Mouse (Mus musculus) lung, adult 2 months (tissue): ENCODE data around the gene Dclre1b. TPM values are rescaled to one million over a fixed set of nuclear protein-coding genes. Genes with fewer than 3 reads are reported as not detected.
A peak's percentile ranks its signal among the peaks of the same experiment; 100 is the strongest.
"Not testable (repeated sequence)": the region's sequence is repeated elsewhere in the genome, so short reads cannot be mapped to it uniquely, and the experiment has no call there.

Source experiments
- DNase-seq: peaks from one replicate; pipeline ENCODE4 v3.0.0; 2022
- H3K4me1 ChIP-seq: fragments of 200-500 bp; 2 replicates; pipeline ENCODE4 v1.6.1; 2011; ENCODE audit warnings: low read length; ENCODE audit not compliant: control insufficient read depth, insufficient read depth
- H3K4me3 ChIP-seq: fragments of 200-500 bp; replicated peaks from 2 replicates; pipeline ENCODE3; 2011; ENCODE audit warnings: low read depth, mild to moderate bottlenecking, control low read depth, low read length; ENCODE audit errors: extremely low read depth
- CTCF ChIP-seq: fragments of 200-500 bp; IDR thresholded peaks from 2 replicates; pipeline ENCODE4 v1.5.1; 2011; ENCODE audit warnings: mild to moderate bottlenecking, low read length, control low read depth; ENCODE audit not compliant: insufficient read depth
- POLR2A ChIP-seq: fragments of 200-500 bp; IDR thresholded peaks from 2 replicates; pipeline ENCODE4 v1.6.1; 2011; ENCODE audit warnings: low read depth, mild to moderate bottlenecking, control low read depth, low read length, borderline replicate concordance; ENCODE audit errors: extremely low read depth
- WGBS: fragments of 180-500 bp; shearing (Covaris S2); methylation state at CpG from one replicate; pipeline ENCODE4 v1.1.7; 2018; 5-methylcytosine and 5-hydroxymethylcytosine counted together
- polyA plus RNA-seq: library from polyadenylated mRNA; depleted of rRNA; stranded (reverse); fragments of >200 nt; gene quantifications from 2 replicates; pipeline ENCODE4 v1.2.3, GENCODE M21; 2012

The Dclre1b gene
- polyA plus RNA-seq, 1 experiment = 14.0 TPM

- TF ChIP-seq CTCF (no peak), POLR2A (no peak; the same call in 1 of the 2 replicates)
- WGBS = under 1% methylated on average over 14 of the region's 14 CpGs
- Histone ChIP-seq H3K4me3 (peak overlapping the region; percentile 79), H3K4me1 (no peaks in the 10 kb centered on the region; the same call in 1 of the 2 replicates)
- no peak for DNase-seq
Measured at GRCm38 (mm10) chr3:103809799-103810150, 531 bp upstream of the Dclre1b start.

- TF ChIP-seq POLR2A = no peak
- TF ChIP-seq CTCF = no peak
- WGBS = 71% methylated on average over 1 of the region's 1 CpGs
- DNase-seq = no peak
- H3K4me3 ChIP-seq = no peak overlapping the region
- H3K4me1 ChIP-seq = peaks cover 13% of the 10 kb centered on the region
Measured at GRCm38 (mm10) chr3:103805671-103806070, 3.6 kb downstream of the Dclre1b start.

GRCm38 (mm10) chr3:103802861-103803260 lies 6.4 kb downstream of the Dclre1b start:
- Histone ChIP-seq H3K4me3 (no peak overlapping the region), H3K4me1 (peaks cover 13% of the 10 kb centered on the region)
- TF ChIP-seq POLR2A (no peak), CTCF (no peak)
- DNase-seq = no peak
- WGBS = 64% methylated on average over 8 of the region's 8 CpGs

GRCm38 (mm10) chr3:103801631-103802531 lies 7.4 kb downstream of the Dclre1b start:
- TF ChIP-seq POLR2A (peak; percentile 35; the same call in 1 of the 2 replicates), CTCF (no peak)
- no peak overlapping the region for H3K4me3 ChIP-seq
- WGBS = 2% methylated on average over 10 of the region's 10 CpGs
- peaks cover 13% of the 10 kb centered on the region for H3K4me1 ChIP-seq
- peak; percentile 70 for DNase-seq

GRCm38 (mm10) chr3:103799507-103799906 lies 9.7 kb downstream of the Dclre1b start:
- H3K4me3 ChIP-seq = no peak overlapping the region
- H3K4me1 ChIP-seq = peaks cover 13% of the 10 kb centered on the region
- TF ChIP-seq POLR2A = no peak
- TF ChIP-seq CTCF = no peak
- no peak for DNase-seq
- WGBS = 76% methylated on average over 2 of the region's 2 CpGs

GRCm38 (mm10) chr3:103796389-103796788 lies 12.9 kb downstream of the Dclre1b start:
- Histone ChIP-seq H3K4me3 (no peak overlapping the region), H3K4me1 (peaks cover 2% of the 10 kb centered on the region)
- TF ChIP-seq CTCF (no peak), POLR2A (no peak)
- WGBS = 58% methylated on average over 2 of the region's 2 CpGs
- DNase-seq = no peak

- Histone ChIP-seq H3K4me1 (peaks cover 7% of the 10 kb centered on the region), H3K4me3 (no peak overlapping the region)
- TF ChIP-seq CTCF (no peak), POLR2A (no peak)
- 70% methylated on average over 1 of the region's 1 CpGs for WGBS
- no peak for DNase-seq
Measured at GRCm38 (mm10) chr3:103792566-103792965, 16.7 kb downstream of the Dclre1b start.

GRCm38 (mm10) chr3:103792111-103792406 lies 17.2 kb downstream of the Dclre1b start:
- 86% methylated on average over 5 of the region's 5 CpGs for WGBS
- H3K4me1 ChIP-seq = peaks cover 12% of the 10 kb centered on the region
- DNase-seq, H3K4me3 ChIP-seq: not testable (repeated sequence)

GRCm38 (mm10) chr3:103791230-103792110 lies 17.8 kb downstream of the Dclre1b start, which contains the start of gene Hipk1:
Gene Hipk1 (minus strand): TSS chr3:103791563.
- DNase-seq = peak; percentile 91
- peak; percentile 92; the same call in 1 of the 2 replicates for TF ChIP-seq POLR2A
- TF ChIP-seq CTCF = no peak
- peaks cover 14% of the 10 kb centered on the region for H3K4me1 ChIP-seq
- WGBS = 10% methylated on average over 49 of the region's 49 CpGs
- peak within 1 kb of the TSS; percentile 98 for H3K4me3 ChIP-seq
